Mouse (Mus musculus) midbrain, embryonic 11.5 days (tissue): ENCODE measurements around the gene Pde4b. TPM values are rescaled to one million over a fixed set of nuclear protein-coding genes. Genes with fewer than 3 reads are reported as not detected.

Source experiments
- ATAC-seq: fragments of 200-750 bp; cut with Nextera tagmentation; 2 replicates; pipeline ENCODE4 v1.8.0; 2017; ENCODE audit warnings: moderate TSS enrichment, moderate library complexity; ENCODE audit not compliant: low FRiP score
- DNase-seq: peaks from one replicate; pipeline ENCODE4 v3.0.0; 2015; ENCODE audit warnings: low spot score; ENCODE audit errors: missing footprints
- H3K27ac ChIP-seq: fragments of 300-500 bp; sonication (generic); 2 replicates; pipeline ENCODE4 v1.5.1; 2014; ENCODE audit warnings: low read depth, low read length
- H3K27me3 ChIP-seq: fragments of 300-500 bp; sonication (generic); 2 replicates; pipeline ENCODE4 v1.6.1; 2014; ENCODE audit warnings: mild to moderate bottlenecking, low read length, moderate library complexity, mixed read lengths; ENCODE audit not compliant: control insufficient read depth, insufficient read depth
- H3K36me3 ChIP-seq: fragments of 300-500 bp; sonication (generic); 2 replicates; pipeline ENCODE4 v1.6.1; 2014; ENCODE audit warnings: mild to moderate bottlenecking, low read length, moderate library complexity, mixed read lengths; ENCODE audit not compliant: control insufficient read depth, insufficient read depth
- H3K4me1 ChIP-seq: fragments of 300-500 bp; sonication (generic); 2 replicates; pipeline ENCODE4 v1.6.1; 2014; ENCODE audit warnings: low read length; ENCODE audit not compliant: control insufficient read depth, insufficient read depth
- H3K4me2 ChIP-seq: fragments of 300-500 bp; sonication (generic); 2 replicates; pipeline ENCODE4 v1.6.1; 2014; ENCODE audit warnings: mild to moderate bottlenecking, moderate library complexity
- H3K4me3 ChIP-seq: fragments of 300-500 bp; sonication (generic); 2 replicates; pipeline ENCODE4 v1.5.1; 2014; ENCODE audit warnings: low read depth, low read length
- H3K9ac ChIP-seq: fragments of 300-500 bp; sonication (generic); 2 replicates; pipeline ENCODE4 v1.6.1; 2014; ENCODE audit warnings: low read length
- H3K9me3 ChIP-seq: fragments of 300-500 bp; sonication (generic); 2 replicates; pipeline ENCODE4 v1.6.1; 2016; ENCODE audit warnings: low read length; ENCODE audit not compliant: control insufficient read depth
- WGBS: fragments of 180-500 bp; shearing (Covaris S2); extraction: QIAGEN DNeasy Blood & Tissue Kit; methylation state at CpG from one replicate; pipeline ENCODE4 v1.1.7; 2014; 5-methylcytosine and 5-hydroxymethylcytosine counted together
- polyA plus RNA-seq: library from polyadenylated mRNA; unstranded; fragments of >200 nt; fragmentation: Nextera tagmentation; extraction: Ambion mirVana; gene quantifications from 2 replicates; pipeline ENCODE4 v1.2.1, GENCODE M21; 2014

The Pde4b gene
- polyA plus RNA-seq, 1 experiment from 2014 or later, result 7.5 TPM

- Histone ChIP-seq H3K9me3 (peaks cover 3% of the 10 kb centered on the region; the same call in 1 of the 2 replicates), H3K4me2 (no peak overlapping the region), H3K4me1 (no peaks in the 10 kb centered on the region), H3K36me3 (no peaks in the 10 kb centered on the region), H3K27ac (no peak overlapping the region), H3K9ac (no peak overlapping the region), H3K4me3 (no peak overlapping the region), H3K27me3 (no peaks in the 10 kb centered on the region)
- no peak for ATAC-seq
- 82% methylated on average over 2 of the region's 2 CpGs for WGBS
- DNase-seq, result no peak
Measured at GRCm38 (mm10) chr4:102393605-102394004, 306.3 kb downstream of the Pde4b start.

- Histone ChIP-seq H3K9ac (no peak overlapping the region), H3K4me1 (no peaks in the 10 kb centered on the region), H3K27ac (no peak overlapping the region), H3K9me3 (peaks cover 3% of the 10 kb centered on the region; the same call in 1 of the 2 replicates), H3K4me2 (no peak overlapping the region), H3K27me3 (no peaks in the 10 kb centered on the region), H3K4me3 (no peak overlapping the region), H3K36me3 (no peaks in the 10 kb centered on the region)
- ATAC-seq, result no peak
- no peak for DNase-seq
- 94% methylated on average over 4 of the region's 4 CpGs for WGBS
Measured at GRCm38 (mm10) chr4:102397334-102397733, 310.0 kb downstream of the Pde4b start.

GRCm38 (mm10) chr4:102398512-102398911 lies 311.2 kb downstream of the Pde4b start:
- Histone ChIP-seq H3K4me3 (no peak overlapping the region), H3K9me3 (peaks cover 3% of the 10 kb centered on the region; the same call in 1 of the 2 replicates), H3K36me3 (no peaks in the 10 kb centered on the region), H3K4me1 (no peaks in the 10 kb centered on the region), H3K27ac (no peak overlapping the region), H3K27me3 (no peaks in the 10 kb centered on the region), H3K9ac (no peak overlapping the region), H3K4me2 (no peak overlapping the region)
- DNase-seq, result no peak
- WGBS, result 98% methylated on average over 1 of the region's 1 CpGs
- ATAC-seq, result no peak

GRCm38 (mm10) chr4:102406848-102407247 lies 319.5 kb downstream of the Pde4b start:
- H3K27me3 ChIP-seq, result no peaks in the 10 kb centered on the region
- H3K36me3 ChIP-seq, result no peaks in the 10 kb centered on the region
- DNase-seq (no peak), ATAC-seq (no peak)
- H3K9me3 ChIP-seq, result no peaks in the 10 kb centered on the region
- H3K27ac ChIP-seq, result no peak overlapping the region
- 63% methylated on average over 3 of the region's 3 CpGs for WGBS
- no peaks in the 10 kb centered on the region for H3K4me1 ChIP-seq
- H3K9ac ChIP-seq, result no peak overlapping the region
- H3K4me3 ChIP-seq, result no peak overlapping the region
- no peak overlapping the region for H3K4me2 ChIP-seq

- Histone ChIP-seq H3K9me3 (no peaks in the 10 kb centered on the region), H3K27ac (no peak overlapping the region), H3K36me3 (no peaks in the 10 kb centered on the region), H3K4me1 (no peaks in the 10 kb centered on the region), H3K4me2 (no peak overlapping the region), H3K9ac (no peak overlapping the region), H3K27me3 (no peaks in the 10 kb centered on the region), H3K4me3 (no peak overlapping the region)
- WGBS, result 97% methylated on average over 2 of the region's 2 CpGs
- DNase-seq (no peak), ATAC-seq (no peak)
Measured at GRCm38 (mm10) chr4:102408132-102408531, 320.8 kb downstream of the Pde4b start.

GRCm38 (mm10) chr4:102408938-102409337 lies 321.6 kb downstream of the Pde4b start:
- no peaks in the 10 kb centered on the region for H3K27me3 ChIP-seq
- no peaks in the 10 kb centered on the region for H3K9me3 ChIP-seq
- ATAC-seq, result no peak
- DNase-seq, result no peak
- WGBS, result 55% methylated on average over 4 of the region's 4 CpGs
- H3K36me3 ChIP-seq, result no peaks in the 10 kb centered on the region
- H3K4me2 ChIP-seq, result no peak overlapping the region
- no peak overlapping the region for H3K4me3 ChIP-seq
- H3K27ac ChIP-seq, result no peak overlapping the region
- no peak overlapping the region for H3K9ac ChIP-seq
- H3K4me1 ChIP-seq, result no peaks in the 10 kb centered on the region

- H3K27me3 ChIP-seq, result no peaks in the 10 kb centered on the region
- no peak overlapping the region for H3K4me3 ChIP-seq
- ATAC-seq (no peak), DNase-seq (no peak)
- H3K4me1 ChIP-seq, result no peaks in the 10 kb centered on the region
- no peaks in the 10 kb centered on the region for H3K9me3 ChIP-seq
- no peak overlapping the region for H3K4me2 ChIP-seq
- no peak overlapping the region for H3K27ac ChIP-seq
- no peak overlapping the region for H3K9ac ChIP-seq
- 77% methylated on average over 2 of the region's 2 CpGs for WGBS
- H3K36me3 ChIP-seq, result no peaks in the 10 kb centered on the region
Measured at GRCm38 (mm10) chr4:102413101-102413500, 325.8 kb downstream of the Pde4b start.

GRCm38 (mm10) chr4:102413794-102414193 lies 326.5 kb downstream of the Pde4b start:
- no peak for DNase-seq
- H3K4me2 ChIP-seq, result no peak overlapping the region
- no peaks in the 10 kb centered on the region for H3K9me3 ChIP-seq
- 36% methylated on average over 4 of the region's 4 CpGs for WGBS
- no peak overlapping the region for H3K9ac ChIP-seq
- no peaks in the 10 kb centered on the region for H3K36me3 ChIP-seq
- H3K4me3 ChIP-seq, result no peak overlapping the region
- no peaks in the 10 kb centered on the region for H3K27me3 ChIP-seq
- ATAC-seq, result no peak
- no peaks in the 10 kb centered on the region for H3K4me1 ChIP-seq
- H3K27ac ChIP-seq, result no peak overlapping the region

- ATAC-seq, result no peak
- H3K4me1 ChIP-seq, result no peaks in the 10 kb centered on the region
Measured at GRCm38 (mm10) chr4:102414610-102415009, 327.3 kb downstream of the Pde4b start.

More at GRCm38 (mm10) chr4:102414610-102415009, 327.3 kb downstream of the Pde4b start:
- Histone ChIP-seq H3K9me3 (no peaks in the 10 kb centered on the region), H3K4me3 (no peak overlapping the region), H3K9ac (no peak overlapping the region), H3K36me3 (no peaks in the 10 kb centered on the region), H3K4me2 (no peak overlapping the region), H3K27me3 (no peaks in the 10 kb centered on the region), H3K27ac (no peak overlapping the region)
- WGBS, result 86% methylated on average over 4 of the region's 4 CpGs
- no peak for DNase-seq
